Mouse (Mus musculus): ENCODE results near the gene Retn. TPM values are rescaled to one million over a fixed set of nuclear protein-coding genes. Genes with fewer than 3 reads are reported as not detected.

Retn gene
- polyA plus RNA-seq (2015; fragmentation: Nextera tagmentation; extraction: Ambion mirVana) = not detected in 2 replicates

DNA sequence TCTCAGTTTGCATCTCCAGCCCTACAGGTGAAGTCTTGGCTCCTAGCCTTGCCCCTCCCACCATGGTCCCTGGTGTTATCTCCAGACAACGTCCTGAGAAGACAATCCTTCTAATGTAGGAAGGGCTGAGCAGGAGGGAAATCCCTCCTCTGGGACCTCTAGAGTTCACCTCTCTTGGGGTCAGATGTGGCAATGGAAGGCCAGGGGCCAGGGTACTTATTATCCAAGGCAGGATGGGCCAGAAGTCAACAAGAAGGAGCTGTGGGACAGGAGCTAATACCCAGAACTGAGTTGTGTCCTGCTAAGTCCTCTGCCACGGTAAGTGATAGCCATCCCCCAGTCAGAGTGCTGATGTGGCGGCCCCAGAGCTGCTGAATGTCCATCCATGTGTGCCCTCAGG, at the start of gene Retn:
TSS of gene Retn (plus strand) at position 245 of the 400 bp plus-strand sequence.
- H3K4me1 ChIP-seq = peaks cover 5% of the 10 kb centered on the region; the same call in 1 of the 2 replicates
- H3K27ac ChIP-seq = no peak within 1 kb of the TSS
- H3K9ac ChIP-seq = no peak within 1 kb of the TSS
- 72% methylated on average over 3 of the region's 3 CpGs for WGBS
- H3K4me2 ChIP-seq = no peak within 1 kb of the TSS
- no peaks in the 10 kb centered on the region for H3K9me3 ChIP-seq
- no peaks in the 10 kb centered on the region for H3K27me3 ChIP-seq
- H3K36me3 ChIP-seq = no peaks in the 10 kb centered on the region
- ATAC-seq (ENCODE audit: insufficient number of reproducible peaks, insufficient read depth, low FRiP score, low TSS enrichment, low read depth) = no peak
- no peak within 1 kb of the TSS for H3K4me3 ChIP-seq

DNA sequence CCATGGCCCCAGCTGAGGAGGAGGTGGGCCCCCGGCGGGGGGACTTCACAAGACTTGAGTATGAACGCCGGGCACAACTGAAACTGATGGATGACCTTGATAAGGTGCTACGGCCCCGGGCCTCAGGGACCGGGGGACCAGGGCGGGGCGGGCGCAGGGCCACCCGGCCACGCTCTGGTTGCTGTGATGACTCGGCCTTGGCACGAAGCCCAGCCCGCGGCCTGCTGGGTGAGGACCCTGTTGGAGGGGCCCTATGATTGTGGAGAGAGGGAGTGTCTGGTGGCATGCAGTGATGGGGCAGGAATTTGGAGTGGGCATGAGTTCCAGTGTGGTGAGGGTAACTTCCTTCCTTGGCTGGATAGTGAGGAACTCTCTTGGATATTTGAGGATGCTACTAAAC, 49.0 kb upstream of the Retn start:
- Histone ChIP-seq H3K27me3 (no peaks in the 10 kb centered on the region), H3K4me3 (no peak overlapping the region), H3K4me1 (peaks cover 8% of the 10 kb centered on the region), H3K27ac (no peak overlapping the region), H3K36me3 (peaks cover 79% of the 10 kb centered on the region), H3K9me3 (no peaks in the 10 kb centered on the region), H3K9ac (no peak overlapping the region), H3K4me2 (no peak overlapping the region)
- ATAC-seq (ENCODE audit: insufficient number of reproducible peaks, insufficient read depth, low FRiP score, low TSS enrichment, low read depth) = no peak
- WGBS = 83% methylated on average over 16 of the region's 16 CpGs

DNA sequence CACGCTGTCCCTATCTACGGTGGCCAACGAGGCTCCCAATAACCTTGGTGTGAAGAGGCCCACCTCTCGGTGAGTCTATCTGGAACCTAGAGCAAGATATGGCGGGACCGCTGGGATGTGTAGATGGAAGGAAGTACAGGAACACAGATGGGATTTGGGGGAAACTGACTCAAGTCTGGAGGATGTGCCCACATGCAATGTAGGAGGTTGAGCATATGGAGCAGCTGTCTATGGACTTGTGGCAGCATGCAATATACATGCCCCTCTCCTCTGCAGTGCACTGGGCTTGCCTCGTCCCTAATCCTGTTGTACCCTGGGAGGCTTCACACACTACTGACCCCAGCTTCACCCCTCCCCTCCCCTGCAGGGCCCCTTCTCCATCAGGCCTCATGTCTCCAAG, 47.7 kb upstream of the Retn start:
- no peaks in the 10 kb centered on the region for H3K9me3 ChIP-seq
- 88% methylated on average over 7 of the region's 7 CpGs for WGBS
- H3K27ac ChIP-seq = no peak overlapping the region
- no peak for ATAC-seq (ENCODE audit: insufficient number of reproducible peaks, insufficient read depth, low FRiP score, low TSS enrichment, low read depth)
- H3K4me2 ChIP-seq = no peak overlapping the region
- H3K27me3 ChIP-seq = no peaks in the 10 kb centered on the region
- peaks cover 84% of the 10 kb centered on the region for H3K36me3 ChIP-seq
- H3K4me1 ChIP-seq = peaks cover 8% of the 10 kb centered on the region
- no peak overlapping the region for H3K9ac ChIP-seq
- H3K4me3 ChIP-seq = no peak overlapping the region

DNA sequence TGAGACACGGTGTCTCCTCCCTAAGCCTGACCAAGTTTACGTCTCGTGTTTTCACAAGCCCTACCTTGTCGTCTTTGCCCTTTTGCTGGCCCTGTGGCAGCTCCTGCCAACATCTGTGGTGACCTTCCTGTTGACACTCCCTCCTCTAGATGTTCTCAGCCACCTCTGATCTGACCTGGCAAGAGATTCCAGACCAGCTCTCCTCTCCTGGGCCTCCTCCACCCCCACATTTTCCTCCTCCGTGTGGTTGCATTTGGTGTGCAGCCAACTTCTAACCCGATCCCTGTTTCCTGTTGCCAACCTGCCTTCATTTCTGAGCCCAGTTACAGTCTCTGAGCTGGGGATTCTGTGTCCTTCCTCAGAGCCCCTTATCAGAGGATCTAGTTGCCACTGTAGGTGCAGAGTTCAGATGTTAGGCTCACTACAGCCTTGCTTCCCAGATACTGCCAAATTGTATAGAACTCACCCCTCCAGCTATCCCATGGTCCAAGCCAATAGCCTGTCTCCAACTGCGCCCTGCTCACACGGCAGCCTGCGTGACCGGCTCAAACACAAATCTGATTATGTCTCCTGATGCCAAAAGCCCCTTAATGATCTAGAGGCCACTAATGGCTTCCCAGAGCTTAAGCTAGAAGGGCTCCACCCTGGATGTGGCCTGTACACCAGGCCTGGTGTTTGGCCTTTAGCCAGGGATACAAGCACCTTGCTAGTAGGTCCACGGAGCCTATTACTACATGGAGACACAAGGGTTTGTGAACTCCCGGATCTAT, 46.3 kb upstream of the Retn start:
- Histone ChIP-seq H3K36me3 (peaks cover 85% of the 10 kb centered on the region), H3K9ac (no peak overlapping the region), H3K4me2 (no peak overlapping the region), H3K9me3 (no peaks in the 10 kb centered on the region), H3K4me1 (peaks cover 8% of the 10 kb centered on the region), H3K27me3 (no peaks in the 10 kb centered on the region), H3K27ac (peak overlapping the region; percentile 45; the same call in 1 of the 2 replicates), H3K4me3 (no peak overlapping the region)
- ATAC-seq (ENCODE audit: insufficient number of reproducible peaks, insufficient read depth, low FRiP score, low TSS enrichment, low read depth) = no peak
- 70% methylated on average over 12 of the region's 12 CpGs for WGBS

DNA sequence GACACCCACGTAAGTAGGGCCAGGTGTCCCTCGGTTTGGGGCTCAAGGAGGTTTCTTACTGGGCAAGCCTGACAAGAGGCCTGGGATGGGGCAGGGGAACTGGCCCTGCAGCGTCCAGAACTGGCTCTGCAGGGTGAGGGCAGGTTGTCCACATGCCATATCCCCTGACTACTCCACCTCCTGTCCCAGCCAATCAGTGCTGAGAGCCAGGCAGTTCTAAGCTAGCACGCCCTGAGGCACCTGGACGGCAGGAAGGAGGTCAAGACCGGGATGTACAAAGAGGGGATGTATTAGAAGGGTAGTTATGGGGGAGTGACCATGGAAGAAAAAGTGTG, 45.8 kb upstream of the Retn start:
- WGBS = 58% methylated on average over 6 of the region's 6 CpGs
- no peak overlapping the region for H3K4me2 ChIP-seq
- no peak overlapping the region for H3K9ac ChIP-seq
- no peaks in the 10 kb centered on the region for H3K9me3 ChIP-seq
- no peak overlapping the region for H3K4me3 ChIP-seq
- H3K27me3 ChIP-seq = no peaks in the 10 kb centered on the region
- peak overlapping the region; percentile 45; the same call in 1 of the 2 replicates for H3K27ac ChIP-seq
- ATAC-seq (ENCODE audit: insufficient number of reproducible peaks, insufficient read depth, low FRiP score, low TSS enrichment, low read depth) = no peak
- peaks cover 8% of the 10 kb centered on the region for H3K4me1 ChIP-seq
- H3K36me3 ChIP-seq = peaks cover 86% of the 10 kb centered on the region

DNA sequence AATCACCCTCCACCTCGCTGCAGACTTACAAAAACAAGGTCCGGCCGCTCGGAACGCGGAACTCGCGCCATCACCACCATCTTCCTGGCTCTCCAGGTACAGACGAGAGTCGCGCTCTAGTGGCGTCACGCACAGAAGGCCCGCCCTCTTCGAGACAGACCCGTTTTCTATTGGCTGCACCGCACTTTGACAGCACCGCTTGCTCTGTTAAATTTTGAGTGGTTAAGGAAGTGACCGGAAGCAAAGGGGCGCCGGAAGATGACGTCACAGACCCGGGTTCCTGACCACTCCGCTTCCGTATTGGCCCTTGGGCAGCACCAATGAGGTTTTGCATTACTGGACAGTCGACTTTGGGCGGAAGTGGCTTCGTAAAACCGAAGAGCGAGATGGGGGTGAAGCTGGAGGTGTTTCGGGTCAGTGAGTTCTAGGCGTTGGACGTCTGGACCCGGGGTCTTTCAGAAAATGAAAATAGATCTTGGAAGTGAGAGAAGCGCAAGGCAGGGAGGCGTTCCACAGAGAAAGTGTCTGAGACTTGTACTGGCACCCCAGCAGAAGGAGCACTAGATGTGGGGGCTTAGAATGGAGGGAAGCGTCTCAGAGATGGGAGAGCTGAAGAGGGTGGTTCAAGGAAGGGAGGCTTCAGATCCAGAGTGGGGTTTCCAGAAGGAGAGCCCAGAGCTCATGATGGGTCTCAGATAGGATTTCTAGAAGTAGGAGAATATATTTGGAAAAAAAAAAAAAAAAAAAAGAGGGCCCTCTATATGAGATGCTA, 34.2 kb upstream of the Retn start, which contains the start of the genes Xab2 and Pet100:
TSS of gene Xab2 (minus strand) at position 118 of the 772 bp plus-strand sequence.
TSS of gene Pet100 (plus strand) at position 350 of the 772 bp plus-strand sequence.
- under 1% methylated on average over 37 of the region's 37 CpGs for WGBS
- peak within 1 kb of the TSS; percentile 79 for H3K9ac ChIP-seq
- peaks cover 18% of the 10 kb centered on the region for H3K4me1 ChIP-seq
- H3K4me3 ChIP-seq = peak within 1 kb of the TSS; percentile 79
- H3K36me3 ChIP-seq = peaks cover 23% of the 10 kb centered on the region
- H3K27ac ChIP-seq = no peak within 1 kb of the TSS
- peak; percentile 95 for ATAC-seq (ENCODE audit: insufficient number of reproducible peaks, insufficient read depth, low FRiP score, low TSS enrichment, low read depth)
- H3K9me3 ChIP-seq = no peaks in the 10 kb centered on the region
- peak within 1 kb of the TSS; percentile 80 for H3K4me2 ChIP-seq
- no peaks in the 10 kb centered on the region for H3K27me3 ChIP-seq

DNA sequence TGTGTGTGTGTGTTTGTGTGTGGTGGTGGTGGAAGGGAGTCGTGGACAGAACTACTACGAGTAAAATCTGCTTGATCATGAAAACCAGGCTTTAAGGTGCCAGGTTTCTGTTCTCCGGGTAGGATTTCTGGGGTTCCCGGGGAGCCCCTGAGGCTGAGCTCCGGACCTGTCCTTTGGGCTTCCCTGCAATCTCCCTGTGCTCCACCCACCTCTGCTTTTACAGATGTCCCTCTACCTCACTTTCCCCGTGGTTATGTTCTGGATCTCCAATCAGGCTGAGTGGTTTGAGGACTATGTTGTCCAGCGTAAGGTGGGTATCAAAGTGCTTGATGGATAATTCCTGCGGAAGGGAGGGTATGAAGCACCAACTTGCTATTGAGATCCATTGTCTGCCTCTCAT, 33.5 kb upstream of the Retn start:
- H3K9me3 ChIP-seq = no peaks in the 10 kb centered on the region
- peak overlapping the region; percentile 79 for H3K9ac ChIP-seq
- H3K4me2 ChIP-seq = peak overlapping the region; percentile 76
- no peak for ATAC-seq (ENCODE audit: insufficient number of reproducible peaks, insufficient read depth, low FRiP score, low TSS enrichment, low read depth)
- no peaks in the 10 kb centered on the region for H3K27me3 ChIP-seq
- peaks cover 18% of the 10 kb centered on the region for H3K36me3 ChIP-seq
- no peak overlapping the region for H3K27ac ChIP-seq
- H3K4me3 ChIP-seq = peak overlapping the region; percentile 79
- WGBS = 63% methylated on average over 8 of the region's 8 CpGs
- H3K4me1 ChIP-seq = peaks cover 18% of the 10 kb centered on the region

DNA sequence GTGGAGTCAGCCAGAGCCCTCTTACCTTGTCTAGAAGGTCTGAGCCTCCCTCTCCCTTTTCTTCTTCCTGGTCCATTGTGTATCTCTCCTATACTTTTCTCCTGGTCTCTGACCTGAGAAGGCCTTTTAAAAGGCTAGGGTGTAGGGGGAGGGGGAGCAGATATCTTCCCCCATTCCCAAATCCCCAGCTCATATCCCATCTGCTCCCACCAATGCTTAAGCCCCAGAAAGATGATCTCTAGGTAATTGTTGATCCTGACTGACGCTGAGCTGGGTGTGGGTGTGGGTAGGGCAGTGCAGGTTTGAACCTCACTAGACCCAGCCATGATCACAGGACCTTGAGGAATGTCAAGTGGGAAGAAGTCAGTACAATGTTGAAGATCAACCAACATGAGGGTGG, 30.1 kb upstream of the Retn start, which contains the start of gene Pcp2:
TSS of gene Pcp2 (minus strand) at position 101 of the 400 bp plus-strand sequence.
- no peak within 1 kb of the TSS for H3K4me3 ChIP-seq
- H3K4me2 ChIP-seq = no peak within 1 kb of the TSS
- H3K9ac ChIP-seq = no peak within 1 kb of the TSS
- 69% methylated on average over 1 of the region's 1 CpGs for WGBS
- H3K4me1 ChIP-seq = peaks cover 9% of the 10 kb centered on the region
- no peaks in the 10 kb centered on the region for H3K36me3 ChIP-seq
- peaks cover 20% of the 10 kb centered on the region for H3K27me3 ChIP-seq
- ATAC-seq (ENCODE audit: insufficient number of reproducible peaks, insufficient read depth, low FRiP score, low TSS enrichment, low read depth) = no peak
- no peak within 1 kb of the TSS for H3K27ac ChIP-seq
- no peaks in the 10 kb centered on the region for H3K9me3 ChIP-seq

DNA sequence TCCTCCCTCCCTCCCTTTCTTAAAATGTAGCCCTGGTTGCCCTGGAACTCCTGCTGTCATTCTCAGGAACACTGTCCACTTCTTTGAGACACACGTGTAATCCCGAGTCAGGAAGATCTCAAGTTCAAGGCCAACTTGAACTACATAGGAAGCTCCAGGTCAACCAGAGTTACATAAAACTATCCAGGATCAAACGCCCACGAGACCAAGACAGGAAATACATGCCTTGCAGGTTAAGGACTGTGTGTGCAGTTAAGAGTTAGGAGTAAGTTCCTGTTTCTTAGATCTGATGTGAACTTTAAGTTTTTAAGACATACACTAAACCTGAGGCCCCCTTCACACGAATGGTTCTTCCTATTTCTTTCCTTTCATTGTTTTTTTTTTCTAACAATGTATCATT, 28.6 kb upstream of the Retn start:
- peaks cover 13% of the 10 kb centered on the region for H3K4me1 ChIP-seq
- H3K9me3 ChIP-seq = no peaks in the 10 kb centered on the region
- no peak overlapping the region for H3K4me2 ChIP-seq
- no peak overlapping the region for H3K4me3 ChIP-seq
- peaks cover 31% of the 10 kb centered on the region for H3K27me3 ChIP-seq
- 59% methylated on average over 5 of the region's 5 CpGs for WGBS
- H3K36me3 ChIP-seq = no peaks in the 10 kb centered on the region
- H3K27ac ChIP-seq = no peak overlapping the region
- H3K9ac ChIP-seq = no peak overlapping the region
- no peak for ATAC-seq (ENCODE audit: insufficient number of reproducible peaks, insufficient read depth, low FRiP score, low TSS enrichment, low read depth)

DNA sequence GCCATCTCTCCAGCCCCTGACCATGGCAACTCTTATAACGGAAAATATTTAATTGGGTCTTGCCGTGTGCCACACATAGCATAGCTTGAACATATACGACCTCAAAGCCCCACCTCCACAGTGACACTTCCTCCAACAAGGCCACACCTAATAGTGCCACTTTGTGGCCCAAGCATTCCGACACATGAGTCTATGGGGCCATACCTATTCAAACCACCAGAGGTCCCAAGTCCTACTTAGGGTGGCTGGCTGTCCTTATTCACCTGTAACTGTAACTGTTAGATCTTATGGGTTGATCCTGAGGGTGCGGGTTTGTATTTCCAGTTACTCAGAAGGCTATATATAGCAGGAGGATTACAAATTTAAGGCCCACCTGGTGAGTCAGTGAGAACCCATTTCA, 27.6 kb upstream of the Retn start:
- ATAC-seq (ENCODE audit: insufficient number of reproducible peaks, insufficient read depth, low FRiP score, low TSS enrichment, low read depth) = no peak

DNA sequence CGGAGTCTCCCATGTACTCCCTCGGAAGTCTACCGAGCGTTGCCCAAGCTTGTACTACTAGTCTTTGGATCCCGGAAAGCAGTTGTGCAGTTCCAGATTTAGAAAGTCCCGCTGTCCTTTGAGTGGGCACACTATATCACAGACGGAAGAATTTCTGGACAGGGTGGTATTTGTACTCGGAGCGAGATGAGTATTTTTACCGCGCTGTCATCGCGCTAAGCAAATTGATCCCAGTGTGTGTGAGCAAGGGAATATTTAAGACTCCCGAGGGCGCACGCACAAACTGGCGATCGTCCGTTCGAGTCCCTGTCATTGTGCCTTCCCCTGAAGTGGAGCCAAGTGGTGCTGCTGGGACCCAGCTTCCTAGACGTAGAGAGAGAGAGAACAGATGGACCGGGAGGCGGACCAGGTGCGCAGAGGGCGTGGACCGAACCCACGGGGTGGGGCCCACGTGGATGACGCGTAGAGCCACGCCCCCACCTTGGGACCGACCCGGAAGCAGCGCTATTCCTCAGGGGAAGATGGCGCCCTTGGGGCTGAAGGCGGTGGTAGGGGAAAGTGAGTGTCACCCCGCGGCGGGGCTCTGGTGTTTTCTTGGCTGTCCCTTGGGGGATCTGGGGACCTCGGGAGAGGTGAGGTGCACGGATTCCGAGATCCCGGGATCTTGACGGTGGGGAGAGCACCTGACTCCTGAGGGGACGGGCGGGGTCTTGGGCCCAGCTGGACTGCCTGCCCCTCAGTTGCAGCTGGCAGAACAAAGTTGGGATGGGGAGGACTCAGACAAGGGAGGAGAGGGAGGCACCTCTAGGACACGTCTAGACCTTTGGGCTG, 24.7 kb upstream of the Retn start, which contains the start of gene Stxbp2:
TSS of gene Stxbp2 (plus strand) at position 309 of the 831 bp plus-strand sequence.
- Histone ChIP-seq H3K4me2 (peak within 1 kb of the TSS; percentile 76), H3K36me3 (no peaks in the 10 kb centered on the region), H3K27ac (no peak within 1 kb of the TSS), H3K4me3 (peak within 1 kb of the TSS; percentile 56), H3K4me1 (peaks cover 7% of the 10 kb centered on the region; the same call in 1 of the 2 replicates), H3K9ac (peak within 1 kb of the TSS; percentile 72), H3K9me3 (no peaks in the 10 kb centered on the region), H3K27me3 (peaks cover 31% of the 10 kb centered on the region)
- WGBS = 5% methylated on average over 47 of the region's 47 CpGs
- peak; percentile 75 for ATAC-seq (ENCODE audit: insufficient number of reproducible peaks, insufficient read depth, low FRiP score, low TSS enrichment, low read depth)

More for the DNA sequence above, 27.6 kb upstream of the Retn start:
- Histone ChIP-seq H3K27me3 (peaks cover 31% of the 10 kb centered on the region), H3K4me1 (peaks cover 7% of the 10 kb centered on the region; the same call in 1 of the 2 replicates), H3K36me3 (no peaks in the 10 kb centered on the region), H3K27ac (no peak overlapping the region), H3K4me3 (no peak overlapping the region), H3K4me2 (no peak overlapping the region), H3K9me3 (no peaks in the 10 kb centered on the region), H3K9ac (no peak overlapping the region)
- WGBS = 25% methylated on average over 5 of the region's 5 CpGs
